Mouse (Mus musculus) limb, embryonic 15.5 days (tissue): ENCODE results near the gene Armc12. TPM values are rescaled to one million over a fixed set of nuclear protein-coding genes. Genes with fewer than 3 reads are reported as not detected.

Experiments used
- ATAC-seq: fragments of 200-750 bp; cut with Nextera tagmentation; 2 replicates; pipeline ENCODE4 v1.8.0; 2017; ENCODE audit warnings: low read depth, moderate TSS enrichment; ENCODE audit not compliant: insufficient number of reproducible peaks, low FRiP score, low TSS enrichment
- H3K27ac ChIP-seq: fragments of 300-500 bp; sonication (generic); 2 replicates; pipeline ENCODE4 v1.5.1; 2015; ENCODE audit warnings: moderate library complexity, mild to moderate bottlenecking, inconsistent platforms
- H3K27me3 ChIP-seq: fragments of 300-500 bp; sonication (generic); 2 replicates; pipeline ENCODE4 v1.6.1; 2015; ENCODE audit warnings: inconsistent platforms
- H3K36me3 ChIP-seq: fragments of 300-500 bp; sonication (generic); 2 replicates; pipeline ENCODE4 v1.6.1; 2015; ENCODE audit warnings: inconsistent platforms
- H3K4me1 ChIP-seq: fragments of 300-500 bp; sonication (generic); 2 replicates; pipeline ENCODE4 v1.6.1; 2015; ENCODE audit warnings: inconsistent platforms
- H3K4me2 ChIP-seq: fragments of 300-500 bp; sonication (generic); 2 replicates; pipeline ENCODE4 v1.6.1; 2015; ENCODE audit warnings: mild to moderate bottlenecking, inconsistent platforms
- H3K4me3 ChIP-seq: fragments of 300-500 bp; sonication (generic); 2 replicates; pipeline ENCODE4 v1.5.1; 2015; ENCODE audit warnings: mild to moderate bottlenecking, inconsistent platforms
- H3K9ac ChIP-seq: fragments of 300-500 bp; sonication (generic); 2 replicates; pipeline ENCODE4 v1.6.1; 2015; ENCODE audit warnings: inconsistent platforms
- H3K9me3 ChIP-seq: fragments of 300-500 bp; sonication (generic); 2 replicates; pipeline ENCODE4 v1.6.1; 2016; ENCODE audit warnings: inconsistent platforms
- WGBS: fragments of 180-500 bp; shearing (Covaris S2); methylation state at CpG from one replicate; pipeline ENCODE4 v1.1.7; 2015; 5-methylcytosine and 5-hydroxymethylcytosine counted together
- polyA plus RNA-seq: library from polyadenylated mRNA; unstranded; fragments of >200 nt; fragmentation: Nextera tagmentation; extraction: Ambion mirVana; gene quantifications from 2 replicates; pipeline ENCODE4 v1.2.1, GENCODE M21; 2015

Gene Armc12
- not detected in 2 replicates for polyA plus RNA-seq

- Histone ChIP-seq H3K9me3 (no peaks in the 10 kb centered on the region), H3K36me3 (no peaks in the 10 kb centered on the region), H3K9ac (no peak within 1 kb of the TSS), H3K4me1 (peaks cover 11% of the 10 kb centered on the region), H3K27ac (no peak within 1 kb of the TSS), H3K4me3 (no peak within 1 kb of the TSS), H3K27me3 (no peaks in the 10 kb centered on the region), H3K4me2 (no peak within 1 kb of the TSS)
- 90% methylated on average over 6 of the region's 6 CpGs for whole genome bisulfite sequencing
- no peak for ATAC-seq
These were observed at the start of gene Armc12 for GRCm38 (mm10) chr17:28530506-28530905. TSS of gene Armc12 (plus strand) at chr17:28530806.

- Histone ChIP-seq H3K4me1 (peaks cover 9% of the 10 kb centered on the region), H3K4me3 (peak overlapping the region; percentile 92), H3K27ac (peak overlapping the region; percentile 87), H3K9ac (peak overlapping the region; percentile 73), H3K4me2 (peak overlapping the region; percentile 81), H3K9me3 (no peaks in the 10 kb centered on the region), H3K36me3 (no peaks in the 10 kb centered on the region), H3K27me3 (no peaks in the 10 kb centered on the region)
- ATAC-seq: no peak
- 4% methylated on average over 30 of the region's 30 CpGs for WGBS
These were observed 45.7 kb upstream of the Armc12 start for GRCm38 (mm10) chr17:28484704-28485445.

- Histone ChIP-seq H3K4me1 (peaks cover 9% of the 10 kb centered on the region), H3K4me2 (peak overlapping the region; percentile 81), H3K27me3 (no peaks in the 10 kb centered on the region), H3K36me3 (no peaks in the 10 kb centered on the region), H3K9me3 (no peaks in the 10 kb centered on the region), H3K27ac (peak overlapping the region; percentile 87), H3K9ac (peak overlapping the region; percentile 73), H3K4me3 (peak overlapping the region; percentile 92)
- ATAC-seq: peak; percentile 58
- under 1% methylated on average over 76 of the region's 77 CpGs for WGBS
These were observed 45.1 kb upstream of the Armc12 start for GRCm38 (mm10) chr17:28485446-28485948.

- peak; percentile 97 for ATAC-seq
- H3K27me3 ChIP-seq: no peaks in the 10 kb centered on the region
These were observed 44.6 kb upstream of the Armc12 start for GRCm38 (mm10) chr17:28485977-28486400.

GRCm38 (mm10) chr17:28486720-28487119, 43.9 kb upstream of the Armc12 start:
- Histone ChIP-seq H3K4me3 (no peak overlapping the region; the same call in 1 of the 2 replicates), H3K27me3 (no peaks in the 10 kb centered on the region), H3K36me3 (no peaks in the 10 kb centered on the region), H3K27ac (no peak overlapping the region), H3K9ac (no peak overlapping the region), H3K4me1 (peaks cover 9% of the 10 kb centered on the region), H3K9me3 (no peaks in the 10 kb centered on the region), H3K4me2 (no peak overlapping the region)
- WGBS: 82% methylated on average over 6 of the region's 6 CpGs
- ATAC-seq: no peak

More at GRCm38 (mm10) chr17:28485977-28486400, 44.6 kb upstream of the Armc12 start:
- Histone ChIP-seq H3K4me1 (peaks cover 9% of the 10 kb centered on the region), H3K27ac (peak overlapping the region; percentile 87), H3K4me3 (peak overlapping the region; percentile 92), H3K9me3 (no peaks in the 10 kb centered on the region), H3K36me3 (no peaks in the 10 kb centered on the region), H3K9ac (peak overlapping the region; percentile 73), H3K4me2 (peak overlapping the region; percentile 81)
- WGBS: under 1% methylated on average over 53 of the region's 58 CpGs

GRCm38 (mm10) chr17:28487584-28488257, 42.9 kb upstream of the Armc12 start:
- peaks cover 9% of the 10 kb centered on the region for H3K4me1 ChIP-seq
- H3K9me3 ChIP-seq: no peaks in the 10 kb centered on the region
- no peak overlapping the region for H3K4me3 ChIP-seq
- ATAC-seq: no peak
- H3K9ac ChIP-seq: no peak overlapping the region
- H3K4me2 ChIP-seq: no peak overlapping the region
- H3K36me3 ChIP-seq: no peaks in the 10 kb centered on the region
- no peak overlapping the region for H3K27ac ChIP-seq
- WGBS: 88% methylated on average over 18 of the region's 18 CpGs
- no peaks in the 10 kb centered on the region for H3K27me3 ChIP-seq

- no peaks in the 10 kb centered on the region for H3K36me3 ChIP-seq
- no peak for ATAC-seq
- H3K27me3 ChIP-seq: no peaks in the 10 kb centered on the region
- peaks cover 9% of the 10 kb centered on the region for H3K4me1 ChIP-seq
- H3K4me3 ChIP-seq: no peak overlapping the region
- 63% methylated on average over 7 of the region's 7 CpGs for WGBS
- no peak overlapping the region for H3K9ac ChIP-seq
- H3K27ac ChIP-seq: no peak overlapping the region
- no peak overlapping the region for H3K4me2 ChIP-seq
- no peaks in the 10 kb centered on the region for H3K9me3 ChIP-seq
These were observed 42.2 kb upstream of the Armc12 start for GRCm38 (mm10) chr17:28488258-28489013.

- Histone ChIP-seq H3K4me1 (peaks cover 3% of the 10 kb centered on the region; the same call in 1 of the 2 replicates), H3K36me3 (no peaks in the 10 kb centered on the region), H3K27ac (no peak overlapping the region), H3K27me3 (no peaks in the 10 kb centered on the region), H3K4me2 (no peak overlapping the region), H3K4me3 (no peak overlapping the region), H3K9ac (no peak overlapping the region), H3K9me3 (no peaks in the 10 kb centered on the region)
- no peak for ATAC-seq
- WGBS: 70% methylated on average over 14 of the region's 14 CpGs
These were observed 39.4 kb upstream of the Armc12 start for GRCm38 (mm10) chr17:28491035-28491770.

GRCm38 (mm10) chr17:28495832-28496231, 34.8 kb upstream of the Armc12 start:
- no peaks in the 10 kb centered on the region for H3K27me3 ChIP-seq
- H3K4me3 ChIP-seq: no peak overlapping the region
- no peaks in the 10 kb centered on the region for H3K9me3 ChIP-seq
- H3K4me1 ChIP-seq: no peaks in the 10 kb centered on the region
- no peak overlapping the region for H3K4me2 ChIP-seq
- no peaks in the 10 kb centered on the region for H3K36me3 ChIP-seq
- ATAC-seq: no peak
- WGBS: 86% methylated on average over 8 of the region's 8 CpGs
- H3K27ac ChIP-seq: no peak overlapping the region
- H3K9ac ChIP-seq: no peak overlapping the region

- 66% methylated on average over 2 of the region's 2 CpGs for WGBS
- no peak for ATAC-seq
- Histone ChIP-seq H3K4me3 (no peak overlapping the region), H3K36me3 (no peaks in the 10 kb centered on the region), H3K9me3 (no peaks in the 10 kb centered on the region), H3K27me3 (no peaks in the 10 kb centered on the region), H3K27ac (no peak overlapping the region), H3K9ac (no peak overlapping the region), H3K4me2 (no peak overlapping the region), H3K4me1 (no peaks in the 10 kb centered on the region)
These were observed 31.4 kb upstream of the Armc12 start for GRCm38 (mm10) chr17:28499190-28499589.

GRCm38 (mm10) chr17:28500465-28500864, 30.1 kb upstream of the Armc12 start:
- no peaks in the 10 kb centered on the region for H3K36me3 ChIP-seq
- no peak for ATAC-seq
- 67% methylated on average over 3 of the region's 3 CpGs for WGBS
- no peaks in the 10 kb centered on the region for H3K27me3 ChIP-seq
- no peaks in the 10 kb centered on the region for H3K9me3 ChIP-seq
- H3K27ac ChIP-seq: no peak overlapping the region
- H3K4me3 ChIP-seq: no peak overlapping the region
- H3K9ac ChIP-seq: no peak overlapping the region
- no peaks in the 10 kb centered on the region for H3K4me1 ChIP-seq
- H3K4me2 ChIP-seq: no peak overlapping the region
